ENCODE assay signal across 9 mouse cellular contexts in the genomic region with DNA sequence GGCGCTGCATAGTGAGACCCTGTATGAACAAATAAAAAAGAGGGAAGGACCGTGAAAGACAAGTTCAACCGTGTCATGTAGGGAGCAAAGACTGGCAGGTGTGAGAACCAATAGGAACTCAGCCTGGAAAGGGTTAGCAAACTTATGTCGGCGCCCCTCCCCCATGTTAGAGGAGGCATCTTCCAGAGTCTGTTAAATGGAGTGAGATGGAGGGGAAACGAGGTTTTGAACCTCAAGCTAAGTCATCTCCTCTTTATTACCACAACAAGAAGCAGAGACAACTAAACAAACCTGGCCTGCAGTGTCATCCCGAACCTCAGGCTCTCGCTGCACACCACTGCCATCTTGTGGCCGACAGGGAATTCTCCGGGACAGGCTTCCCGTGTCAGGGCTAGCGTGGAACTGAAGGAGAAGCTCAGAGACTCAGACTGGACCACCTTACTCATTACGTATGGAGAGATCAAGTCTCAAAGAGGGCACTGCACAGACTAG. TPM values are rescaled to one million over a fixed set of nuclear protein-coding genes. Genes with fewer than 3 reads are reported as not detected.
A peak's percentile ranks its signal among the peaks of the same experiment; 100 is the strongest.
DNase-seq lines count a peak whose midpoint lies in the region; ATAC-seq and TF ChIP-seq lines count a peak whose summit lies in the region.
"Had no signal": no experiment of that assay in that cellular context is flagged by ENCODE, and none has a peak within 500 bp of the region (broad histone marks: within the 10 kb centered on the region; RNA-seq: fewer than 3 reads in every experiment).

No protein-coding gene starts in this region.

- H3K9me3 ChIP-seq in E14TG2a.4 (ENCODE audit: low read length): no peaks in the 10 kb centered on the region
- H3K9me3 ChIP-seq in forebrain, embryonic 11.5 days (ENCODE audit: control insufficient read depth, low read length): no peaks in the 10 kb centered on the region
- no peaks in the 10 kb centered on the region for H3K9me3 ChIP-seq in heart, postnatal 0 days (replicated peaks; ENCODE audit: control insufficient read depth, low read length)
- H3K9me3 ChIP-seq in liver, embryonic 15.5 days (replicated peaks): no peaks in the 10 kb centered on the region
- H3K9me3 ChIP-seq in neural tube, embryonic 14.5 days (ENCODE audit: control insufficient read depth, low read length): no peaks in the 10 kb centered on the region

- H3K4me3 ChIP-seq in E14TG2a.4 (replicated peaks; ENCODE audit: low read length): no peak overlapping the region
- H3K4me3 ChIP-seq in forebrain, embryonic 11.5 days (ENCODE audit: low read depth, low read length): peak overlapping the region; percentile 10; the same call in 1 of the 2 replicates
- H3K4me3 ChIP-seq in heart, postnatal 0 days (ENCODE audit: low read depth, low read length): no peak overlapping the region
- H3K4me3 ChIP-seq in liver, embryonic 15.5 days (replicated peaks): no peak overlapping the region
- no peak overlapping the region for H3K4me3 ChIP-seq in neural tube, embryonic 14.5 days (ENCODE audit: low read depth, low read length)
- H3K4me3 ChIP-seq in testis, adult 2 months (ENCODE audit: control insufficient read depth, low read depth, low read length): peak overlapping the region; percentile 55

- DNase-seq in c-Kit-positive CD71-negative TER-119-negative erythroid progenitor cells, embryonic 14.5 days (ENCODE audit: low read depth): peak; percentile 73
- DNase-seq in forebrain, embryonic 11.5 days (ENCODE audit: low spot score): peak; percentile 89
- DNase-seq in heart, postnatal 0 days (ENCODE audit: low spot score): peak; percentile 76
- DNase-seq in kidney, postnatal 36 days: peak; percentile 84 to 92

- no peak for TF ChIP-seq POLR2A in testis, adult 2 months (IDR thresholded peaks at IDR 0.05; ENCODE audit: control insufficient read depth, low read depth, low read length)

- peak; percentile 79 for TF ChIP-seq CTCF in E14TG2a.4 (conservative IDR thresholded peaks at IDR 0.05; ENCODE audit: low read length)
- TF ChIP-seq CTCF in heart, postnatal 0 days (IDR thresholded peaks at IDR 0.05; ENCODE audit: low read depth): peak; percentile 99
- peak; percentile 94; the same call in 1 of the 2 replicates for TF ChIP-seq CTCF in testis, adult 2 months (IDR thresholded peaks at IDR 0.05; ENCODE audit: control insufficient read depth, insufficient read depth, insufficient replicate concordance, low read depth, low read length)

- peak overlapping the region; percentile 36; the same call in 1 of the 2 replicates for H3K4me2 ChIP-seq in forebrain, embryonic 11.5 days (ENCODE audit: low read depth, low read length, severe bottlenecking)
- no peak overlapping the region; the same call in 1 of the 2 replicates for H3K4me2 ChIP-seq in heart, postnatal 0 days (ENCODE audit: low read depth, low read length)
- peak overlapping the region; percentile 26; the same call in 1 of the 2 replicates for H3K4me2 ChIP-seq in liver, embryonic 15.5 days
- H3K4me2 ChIP-seq in neural tube, embryonic 14.5 days (ENCODE audit: low read depth, low read length): peak overlapping the region; percentile 12; the same call in 1 of the 2 replicates

- 3% methylated on average over 13 of the region's 13 CpGs for WGBS in forebrain, embryonic 11.5 days
- 2% methylated on average over 13 of the region's 13 CpGs for WGBS in heart, postnatal 0 days
- WGBS in liver, embryonic 15.5 days (ENCODE audit: insufficient replicate concordance): 2% methylated on average over 13 of the region's 13 CpGs
- 5% methylated on average over 13 of the region's 13 CpGs for WGBS in neural tube, embryonic 14.5 days

- no peak for TF ChIP-seq EP300 in heart, postnatal 0 days (IDR thresholded peaks at IDR 0.05; ENCODE audit: low read depth)

- no peak for ATAC-seq in forebrain, embryonic 11.5 days (replicated peaks; ENCODE audit: low FRiP score)
- ATAC-seq in heart, postnatal 0 days (ENCODE audit: insufficient read depth, low read depth): peak; percentile 81
- ATAC-seq in liver, embryonic 15.5 days (ENCODE audit: insufficient read depth): no peak
- ATAC-seq in neural tube, embryonic 14.5 days (ENCODE audit: low read depth): peak; percentile 78; the same call in 1 of the 2 replicates

- H3K27me3 ChIP-seq in E14TG2a.4 (ENCODE audit: insufficient read depth, low read length): peaks cover 42% of the 10 kb centered on the region
- no peaks in the 10 kb centered on the region for H3K27me3 ChIP-seq in forebrain, embryonic 11.5 days (ENCODE audit: control insufficient read depth, insufficient read depth, low read length)
- H3K27me3 ChIP-seq in heart, postnatal 0 days (ENCODE audit: control insufficient read depth, insufficient read depth, low read length): no peaks in the 10 kb centered on the region; the same call in 1 of the 2 replicates
- peaks cover 54% of the 10 kb centered on the region for H3K27me3 ChIP-seq in liver, embryonic 15.5 days
- no peaks in the 10 kb centered on the region; the same call in 1 of the 2 replicates for H3K27me3 ChIP-seq in neural tube, embryonic 14.5 days (ENCODE audit: control insufficient read depth, insufficient read depth, low read length)
- no peaks in the 10 kb centered on the region for H3K27me3 ChIP-seq in testis, adult 2 months (ENCODE audit: control insufficient read depth, insufficient read depth, low read length)

- H3K36me3 ChIP-seq in E14TG2a.4 (ENCODE audit: insufficient read depth, low read length): no peaks in the 10 kb centered on the region
- H3K36me3 ChIP-seq in forebrain, embryonic 11.5 days (ENCODE audit: control insufficient read depth, insufficient read depth, low read length): no peaks in the 10 kb centered on the region
- no peaks in the 10 kb centered on the region for H3K36me3 ChIP-seq in heart, postnatal 0 days (replicated peaks; ENCODE audit: control insufficient read depth, insufficient read depth, low read length)
- no peaks in the 10 kb centered on the region for H3K36me3 ChIP-seq in liver, embryonic 15.5 days (replicated peaks)
- no peaks in the 10 kb centered on the region for H3K36me3 ChIP-seq in neural tube, embryonic 14.5 days (ENCODE audit: control insufficient read depth, insufficient read depth, low read length)
- no peaks in the 10 kb centered on the region for H3K36me3 ChIP-seq in testis, adult 2 months (ENCODE audit: control insufficient read depth, insufficient read depth, low read length)

- H3K27ac ChIP-seq in forebrain, embryonic 11.5 days (ENCODE audit: low read depth, low read length): no peak overlapping the region
- no peak overlapping the region for H3K27ac ChIP-seq in heart, postnatal 0 days (ENCODE audit: low read depth)
- no peak overlapping the region for H3K27ac ChIP-seq in liver, embryonic 15.5 days (replicated peaks)
- no peak overlapping the region for H3K27ac ChIP-seq in neural tube, embryonic 14.5 days (ENCODE audit: low read depth, low read length)
- H3K27ac ChIP-seq in testis, adult 2 months (ENCODE audit: control insufficient read depth, insufficient read depth, low read depth, low read length): no peak overlapping the region
- H3K27ac ChIP-seq: macrophage had no signal

- H3K4me1 ChIP-seq in E14TG2a.4 (replicated peaks; ENCODE audit: low read depth, low read length): 0 out of 2 replicates have a peak, but pooled peaks cover 5% of the 10 kb centered on the region
- no peaks in the 10 kb centered on the region for H3K4me1 ChIP-seq in forebrain, embryonic 11.5 days (replicated peaks; ENCODE audit: control insufficient read depth, insufficient read depth, low read length)
- no peaks in the 10 kb centered on the region for H3K4me1 ChIP-seq in heart, postnatal 0 days (ENCODE audit: control insufficient read depth, insufficient read depth)
- H3K4me1 ChIP-seq in liver, embryonic 15.5 days (replicated peaks): peaks cover 3% of the 10 kb centered on the region
- H3K4me1 ChIP-seq in neural tube, embryonic 14.5 days (ENCODE audit: control insufficient read depth, insufficient read depth, low read length): no peaks in the 10 kb centered on the region
- no peaks in the 10 kb centered on the region; the same call in 1 of the 2 replicates for H3K4me1 ChIP-seq in testis, adult 2 months (ENCODE audit: control insufficient read depth, insufficient read depth, low read length)

- H3K9ac ChIP-seq in forebrain, embryonic 11.5 days (ENCODE audit: low read length): no peak overlapping the region; the same call in 1 of the 2 replicates
- H3K9ac ChIP-seq in heart, postnatal 0 days (replicated peaks; ENCODE audit: low read depth, low read length): no peak overlapping the region
- H3K9ac ChIP-seq in liver, embryonic 15.5 days: no peak overlapping the region
- H3K9ac ChIP-seq in neural tube, embryonic 14.5 days (replicated peaks; ENCODE audit: low read depth, low read length): no peak overlapping the region

RNA-seq across cellular contexts. Expression of a gene that starts 13.9 kb away (rescaled TPM):
- 7.6 and 7.9 TPM in 2 replicates for polyA plus RNA-seq in forebrain, embryonic 11.5 days (2014; fragmentation: Nextera tagmentation; extraction: Ambion mirVana)
- total RNA-seq in heart, postnatal 0 days (2014; rRNA removed; ENCODE audit: low replicate concordance): 128 and 168 TPM in 2 replicates
- polyA plus RNA-seq in heart, postnatal 0 days (2015; fragmentation: Nextera tagmentation; extraction: Ambion mirVana): 56.1 and 61.3 TPM in 2 replicates
- 41.1 and 47.6 TPM in 2 replicates for polyA plus RNA-seq in liver, embryonic 15.5 days (2015; fragmentation: Nextera tagmentation; extraction: Ambion mirVana)
- polyA plus RNA-seq in neural tube, embryonic 14.5 days (2014; fragmentation: Nextera tagmentation; extraction: Ambion mirVana): 0.79 and 4.7 TPM in 2 replicates
- polyA plus RNA-seq in testis, adult 2 months (2012; rRNA removed): 2.9 and 7.8 TPM in 2 replicates
- polyA plus RNA-seq: macrophage had no signal

RNA-seq across cellular contexts. Expression of a gene that starts 33.3 kb away (rescaled TPM):
- 0.39 TPM in 1 of 2 replicates, not detected in the other for polyA plus RNA-seq in forebrain, embryonic 11.5 days (2014; fragmentation: Nextera tagmentation; extraction: Ambion mirVana)
- not detected in 2 replicates for total RNA-seq in heart, postnatal 0 days (2014; rRNA removed; ENCODE audit: low replicate concordance)
- polyA plus RNA-seq in heart, postnatal 0 days (2015; fragmentation: Nextera tagmentation; extraction: Ambion mirVana): not detected in 2 replicates
- not detected in 2 replicates for polyA plus RNA-seq in liver, embryonic 15.5 days (2015; fragmentation: Nextera tagmentation; extraction: Ambion mirVana)
- not detected in 2 replicates for polyA plus RNA-seq in neural tube, embryonic 14.5 days (2014; fragmentation: Nextera tagmentation; extraction: Ambion mirVana)
- polyA plus RNA-seq in testis, adult 2 months (2012; rRNA removed): 0.05 TPM in 1 of 2 replicates, not detected in the other
- polyA plus RNA-seq: macrophage had no signal

RNA-seq across cellular contexts. Expression of a gene that starts 49.7 kb away (rescaled TPM):
- polyA plus RNA-seq in forebrain, embryonic 11.5 days (2014; fragmentation: Nextera tagmentation; extraction: Ambion mirVana): 0.27 and 0.28 TPM in 2 replicates
- total RNA-seq in heart, postnatal 0 days (2014; rRNA removed; ENCODE audit: low replicate concordance): not detected in 2 replicates
- not detected in 2 replicates for polyA plus RNA-seq in heart, postnatal 0 days (2015; fragmentation: Nextera tagmentation; extraction: Ambion mirVana)
- not detected in 2 replicates for polyA plus RNA-seq in liver, embryonic 15.5 days (2015; fragmentation: Nextera tagmentation; extraction: Ambion mirVana)
- polyA plus RNA-seq in neural tube, embryonic 14.5 days (2014; fragmentation: Nextera tagmentation; extraction: Ambion mirVana): 1.2 and 1.8 TPM in 2 replicates
- 0.07 and 0.28 TPM in 2 replicates for polyA plus RNA-seq in testis, adult 2 months (2012; rRNA removed)
- polyA plus RNA-seq: macrophage had no signal

Comparison
In these comparisons a context has a peak if more than half of its experiments do, and no peak if none do; other contexts are left out.
1. H3K4me3 ChIP-seq: peak in forebrain, embryonic 11.5 days (single experiment) and testis, adult 2 months (single experiment); none in E14TG2a.4 (single experiment), heart, postnatal 0 days (single experiment), liver, embryonic 15.5 days (single experiment) and neural tube, embryonic 14.5 days (single experiment).
2. ATAC-seq: peak in heart, postnatal 0 days (single experiment) and neural tube, embryonic 14.5 days (single experiment); none in forebrain, embryonic 11.5 days (single experiment) and liver, embryonic 15.5 days (single experiment).
3. Peak in every context shown above with its lines, with median percentiles within 50 percentile points of each other: CTCF ChIP-seq and DNase-seq.